Mouse (Mus musculus) brain, embryonic 18.5 days (tissue): ENCODE results near the gene Lnx1.

Experiments used
- DNase-seq: peaks from one replicate; pipeline ENCODE4 v3.0.0-alpha.2; 2012; ENCODE audit warnings: low read depth, low spot score

Gene Lnx1

DNA sequence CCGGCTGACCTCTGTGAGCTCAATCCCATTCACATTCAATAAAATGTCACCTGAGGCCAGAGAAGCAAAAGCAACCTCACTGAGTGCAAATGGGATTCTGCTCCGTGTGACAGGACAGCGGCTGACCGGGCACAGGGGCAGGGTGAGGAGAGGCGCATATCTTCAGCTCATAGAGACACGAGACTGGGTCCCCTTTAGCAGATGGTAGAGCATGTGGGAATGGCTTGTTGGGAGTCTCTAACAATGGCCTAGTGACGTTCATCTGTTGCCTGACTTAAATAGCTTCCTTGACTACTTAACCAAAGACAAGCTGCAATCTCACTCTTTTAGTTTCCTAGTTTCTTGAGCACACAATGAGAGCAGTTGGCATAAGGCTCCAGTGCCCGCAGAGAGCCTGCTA is 96.5 kb downstream of the Lnx1 start:
- DNase-seq = no peak

DNA sequence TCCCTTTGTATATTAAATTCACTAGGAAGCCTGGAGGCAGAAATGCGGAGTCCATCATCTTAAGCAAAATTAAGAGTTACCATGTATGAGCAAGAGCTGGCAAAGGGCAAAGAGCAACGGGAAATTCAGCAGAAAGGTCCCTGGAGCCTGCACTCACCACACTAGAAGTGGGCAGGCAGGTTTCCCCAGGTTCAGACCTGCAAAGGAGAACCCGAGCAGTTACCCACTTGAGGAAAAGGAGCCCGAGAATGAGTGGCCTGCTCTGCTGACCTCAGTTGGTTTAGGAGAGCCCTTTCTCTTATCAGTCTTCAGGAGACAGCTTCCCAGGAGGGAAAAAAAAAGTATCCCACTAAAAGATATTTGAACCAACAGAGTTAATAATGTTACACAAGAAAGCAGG is 99.4 kb downstream of the Lnx1 start:
- DNase-seq = no peak

GRCm38 (mm10) chr5:74602371-74602770 is 100.3 kb downstream of the Lnx1 start:
- DNase-seq = no peak

GRCm38 (mm10) chr5:74601965-74602364 is 100.7 kb downstream of the Lnx1 start:
- DNase-seq = no peak

DNA sequence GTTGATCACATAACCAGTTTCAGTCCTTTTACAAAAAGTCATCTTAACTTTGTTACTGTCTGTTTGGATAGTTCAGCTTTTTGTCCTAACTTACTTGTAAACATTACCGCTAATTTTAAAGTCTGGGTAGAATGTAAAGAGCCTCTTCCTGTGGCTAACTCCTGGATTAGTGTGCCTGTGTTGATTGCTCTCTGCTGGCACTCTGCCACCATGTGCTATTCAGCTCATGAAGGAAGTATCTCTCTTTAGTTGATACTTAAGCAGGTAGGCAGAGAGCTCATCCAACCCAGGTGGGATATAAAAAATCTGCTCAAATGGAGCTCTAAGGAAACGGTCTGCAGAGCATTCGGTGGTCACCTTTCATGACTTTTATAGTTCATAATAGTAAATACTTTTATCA is 101.5 kb downstream of the Lnx1 start:
- DNase-seq = no peak

- DNase-seq = no peak
Observed at GRCm38 (mm10) chr5:74600010-74600409, 102.7 kb downstream of the Lnx1 start.

- no peak for DNase-seq
Observed at GRCm38 (mm10) chr5:74593147-74593546, 109.6 kb downstream of the Lnx1 start.

DNA sequence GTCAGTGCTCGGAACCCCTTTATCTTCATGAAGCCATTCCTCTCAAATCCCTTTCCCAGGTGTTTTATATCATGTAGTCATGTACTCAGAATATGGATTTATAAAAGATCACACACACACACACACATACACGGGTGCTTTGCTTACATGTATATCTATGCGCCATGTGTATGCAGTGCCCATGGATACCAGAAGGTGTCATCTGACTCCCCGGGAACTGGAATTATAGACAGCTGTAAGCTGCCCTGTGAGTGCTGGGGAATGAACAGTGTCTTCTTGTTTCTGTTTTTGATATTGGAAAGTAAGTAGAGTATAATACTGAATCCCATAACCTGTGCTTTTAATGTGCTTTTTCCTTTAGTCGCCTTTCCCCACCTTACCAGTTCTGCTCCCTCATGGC is 111.3 kb downstream of the Lnx1 start:
- DNase-seq = no peak

DNA sequence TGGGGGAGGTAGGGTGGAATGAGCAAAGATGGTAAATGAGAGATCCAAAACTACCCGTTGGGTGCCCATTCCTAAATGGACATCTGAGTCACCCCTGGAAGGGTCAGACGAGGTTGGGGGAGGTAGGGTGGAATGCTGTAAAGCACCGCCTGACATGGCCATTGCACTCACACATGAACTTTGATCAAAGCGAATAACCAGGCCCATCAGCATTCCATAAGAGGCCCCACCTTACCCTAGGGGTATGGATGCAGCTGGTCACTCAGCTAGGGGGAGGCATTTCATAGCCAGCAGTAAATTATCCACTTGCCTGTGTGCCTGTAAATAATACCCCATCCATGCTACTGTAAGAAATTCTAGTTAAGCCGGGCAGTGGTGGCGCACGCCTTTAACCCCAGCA is 113.6 kb downstream of the Lnx1 start:
- no peak for DNase-seq

DNA sequence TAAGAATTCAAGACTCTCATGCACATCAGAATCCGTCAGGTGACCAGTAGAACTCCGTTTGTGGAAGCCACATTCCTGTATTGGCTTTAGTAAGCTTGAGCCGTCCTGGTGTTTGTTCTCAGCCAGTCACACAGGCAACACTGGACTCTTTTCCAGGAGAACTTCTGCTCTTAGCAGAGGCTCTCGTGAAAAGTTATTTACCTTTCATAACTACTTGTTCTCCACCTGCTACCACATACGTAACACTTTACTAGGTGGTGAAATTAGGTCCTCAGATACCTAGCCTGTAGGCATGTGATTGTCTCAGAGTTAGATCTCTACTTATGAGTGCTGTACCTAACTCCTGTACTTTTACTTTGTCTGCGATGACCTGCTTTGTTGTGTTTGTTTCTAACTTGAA is 130.9 kb downstream of the Lnx1 start:
- DNase-seq = no peak

DNA sequence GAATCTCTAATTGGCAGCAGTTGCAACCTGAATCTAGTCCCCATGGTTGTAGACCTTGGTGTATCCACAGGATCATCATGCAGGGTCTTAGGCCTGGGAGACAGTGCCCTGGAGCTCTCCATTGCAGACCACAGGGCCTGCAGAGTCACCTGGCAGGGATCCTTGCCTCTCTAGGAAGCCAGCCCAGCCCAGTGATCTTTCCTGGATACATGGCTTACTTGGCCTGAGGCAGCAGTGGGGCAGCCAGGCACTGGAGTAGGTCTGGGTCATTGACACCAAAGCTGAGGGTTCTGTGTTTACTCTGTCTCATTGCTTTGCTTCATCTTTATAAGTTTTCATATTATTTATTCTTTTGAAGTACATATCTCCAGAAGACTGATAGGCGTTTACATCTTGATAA is 141.6 kb downstream of the Lnx1 start:
- DNase-seq = no peak

- DNase-seq = no peak
Observed at GRCm38 (mm10) chr5:74549566-74549965, 153.1 kb downstream of the Lnx1 start.

DNA sequence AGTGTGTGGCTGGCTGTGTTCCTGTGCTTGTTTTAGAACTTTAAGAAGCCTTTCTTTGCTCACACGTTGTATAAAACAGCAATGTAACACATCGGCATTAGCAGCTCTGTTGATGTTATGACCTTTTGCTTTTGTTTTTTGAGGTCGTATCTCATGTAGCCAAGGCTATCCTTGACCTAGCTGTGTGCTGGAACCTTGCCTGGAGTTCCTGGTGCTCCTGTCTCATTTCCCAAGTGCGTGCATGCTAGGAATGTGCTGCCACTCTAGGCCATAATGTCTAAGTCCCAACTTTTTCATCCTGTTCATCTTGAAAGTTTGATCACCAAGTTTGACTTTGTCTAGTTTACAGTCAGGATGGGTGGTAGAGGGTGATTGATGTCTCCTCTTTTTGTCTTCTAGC is 157.1 kb downstream of the Lnx1 start:
- DNase-seq = no peak
